Mouse (Mus musculus) embryo, embryonic 10.5 days (tissue): Measurements from ENCODE around the gene Tyro3.

Experiments used
- DNase-seq: peaks from one replicate; pipeline ENCODE4 v3.0.0-alpha.2; 2015; ENCODE audit warnings: low spot score

The Tyro3 gene

GRCm38 (mm10) chr2:119804275-119804628 is 6.7 kb downstream of the Tyro3 start:
- DNase-seq = no peak

GRCm38 (mm10) chr2:119804776-119805175 is 7.2 kb downstream of the Tyro3 start:
- DNase-seq = no peak

- DNase-seq = no peak
These were observed 8.0 kb downstream of the Tyro3 start for GRCm38 (mm10) chr2:119805536-119805935.

- no peak for DNase-seq
These were observed 10.9 kb downstream of the Tyro3 start for GRCm38 (mm10) chr2:119808438-119808837.

DNA sequence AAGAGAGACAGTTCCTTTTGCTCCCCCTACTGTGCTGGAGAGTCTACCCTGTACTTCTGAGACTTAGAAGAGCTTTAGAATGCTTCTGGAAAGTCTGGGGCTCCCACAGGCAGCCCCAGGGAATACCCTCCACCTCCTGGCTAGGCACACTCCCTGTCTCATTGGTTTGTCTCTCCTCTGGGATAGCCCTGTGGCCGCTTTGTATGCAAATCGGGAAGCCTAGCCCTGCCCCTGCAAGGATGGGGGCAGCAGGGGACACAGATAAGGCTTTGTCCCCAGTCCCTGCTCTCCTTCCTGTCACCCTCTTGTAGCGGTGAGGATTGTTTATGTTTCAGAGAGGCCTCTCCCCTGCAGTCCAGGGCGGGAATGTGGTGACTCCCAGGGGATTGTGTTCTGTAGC is 11.3 kb downstream of the Tyro3 start:
- no peak for DNase-seq

GRCm38 (mm10) chr2:119810890-119811289 is 13.4 kb downstream of the Tyro3 start:
- no peak for DNase-seq

DNA sequence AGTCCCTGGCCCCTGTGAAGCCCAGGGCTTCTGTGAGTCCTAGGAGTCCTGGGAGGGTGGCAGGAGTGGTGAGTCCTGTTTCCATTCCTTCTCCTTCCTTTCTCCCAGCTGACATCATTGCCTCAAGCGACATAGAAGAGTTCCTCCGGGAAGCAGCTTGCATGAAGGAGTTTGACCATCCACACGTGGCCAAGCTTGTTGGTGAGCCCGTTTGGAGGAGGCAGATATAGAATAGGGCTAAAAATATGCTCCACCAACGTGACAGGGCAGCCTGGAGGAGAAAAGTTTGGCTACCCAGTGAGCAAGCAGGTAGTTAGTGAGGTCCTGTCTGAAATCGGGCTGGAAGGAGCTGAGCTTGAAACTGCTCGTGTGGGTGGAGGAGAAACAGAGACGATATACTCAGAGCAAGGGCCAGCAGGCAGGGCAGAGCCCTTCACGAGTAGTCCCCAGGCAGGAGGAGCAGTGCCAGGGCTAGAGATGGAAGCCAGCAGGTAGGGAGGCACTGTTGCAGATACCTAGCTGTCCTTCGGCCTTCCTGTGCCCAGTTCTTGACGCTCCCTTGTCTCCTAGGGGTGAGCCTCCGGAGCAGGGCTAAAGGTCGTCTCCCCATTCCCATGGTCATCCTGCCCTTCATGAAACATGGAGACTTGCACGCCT is 14.1 kb downstream of the Tyro3 start:
- no peak for DNase-seq

DNA sequence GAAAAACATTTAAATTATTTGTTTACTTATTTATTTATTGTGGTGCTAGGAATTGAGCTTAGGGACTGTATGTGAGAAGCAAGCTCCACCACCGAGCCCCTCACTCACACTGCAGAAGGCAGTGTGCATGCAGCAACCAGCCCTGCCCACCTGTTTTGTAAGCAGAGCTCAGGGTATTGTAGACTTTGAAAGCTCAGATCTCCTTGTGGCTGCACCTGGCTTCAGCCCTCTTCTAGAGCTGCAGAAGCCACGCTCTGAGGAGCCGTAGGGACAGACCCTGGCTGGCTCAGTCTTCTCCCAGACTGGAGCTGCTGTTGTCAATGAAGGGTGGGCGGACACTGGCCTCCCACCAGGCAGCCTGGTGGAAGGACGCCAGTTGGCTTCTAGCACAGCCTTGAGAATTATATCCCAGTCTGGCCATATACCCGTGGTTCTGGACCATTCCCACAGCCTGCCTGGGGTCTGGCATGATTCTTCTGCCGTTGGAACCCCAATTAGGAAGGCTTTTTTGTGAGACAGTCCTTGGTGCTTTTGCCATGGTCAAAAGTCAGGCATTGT is 16.9 kb downstream of the Tyro3 start:
- no peak for DNase-seq

DNA sequence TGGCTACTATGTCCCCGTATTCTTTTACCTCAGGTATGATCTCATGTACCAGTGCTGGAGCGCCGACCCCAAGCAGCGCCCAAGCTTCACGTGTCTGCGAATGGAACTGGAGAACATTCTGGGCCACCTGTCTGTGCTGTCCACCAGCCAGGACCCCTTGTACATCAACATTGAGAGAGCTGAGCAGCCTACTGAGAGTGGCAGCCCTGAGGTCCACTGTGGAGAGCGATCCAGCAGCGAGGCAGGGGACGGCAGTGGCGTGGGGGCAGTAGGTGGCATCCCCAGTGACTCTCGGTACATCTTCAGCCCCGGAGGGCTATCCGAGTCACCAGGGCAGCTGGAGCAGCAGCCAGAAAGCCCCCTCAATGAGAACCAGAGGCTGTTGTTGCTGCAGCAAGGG is 19.1 kb downstream of the Tyro3 start:
- DNase-seq = no peak

DNA sequence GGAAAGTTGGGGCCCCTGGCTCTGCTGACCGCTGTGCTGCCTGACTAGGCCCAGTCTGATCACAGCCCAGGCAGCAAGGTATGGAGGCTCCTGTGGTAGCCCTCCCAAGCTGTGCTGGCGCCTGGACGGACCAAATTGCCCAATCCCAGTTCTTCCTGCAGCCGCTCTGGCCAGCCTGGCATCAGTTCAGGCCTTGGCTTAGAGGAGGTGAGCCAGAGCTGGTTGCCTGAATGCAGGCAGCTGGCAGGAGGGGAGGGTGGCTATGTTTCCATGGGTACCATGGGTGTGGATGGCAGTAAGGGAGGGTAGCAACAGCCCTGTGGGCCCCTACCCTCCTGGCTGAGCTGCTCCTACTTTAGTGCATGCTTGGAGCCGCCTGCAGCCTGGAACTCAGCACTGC is 19.5 kb downstream of the Tyro3 start:
- no peak for DNase-seq

DNA sequence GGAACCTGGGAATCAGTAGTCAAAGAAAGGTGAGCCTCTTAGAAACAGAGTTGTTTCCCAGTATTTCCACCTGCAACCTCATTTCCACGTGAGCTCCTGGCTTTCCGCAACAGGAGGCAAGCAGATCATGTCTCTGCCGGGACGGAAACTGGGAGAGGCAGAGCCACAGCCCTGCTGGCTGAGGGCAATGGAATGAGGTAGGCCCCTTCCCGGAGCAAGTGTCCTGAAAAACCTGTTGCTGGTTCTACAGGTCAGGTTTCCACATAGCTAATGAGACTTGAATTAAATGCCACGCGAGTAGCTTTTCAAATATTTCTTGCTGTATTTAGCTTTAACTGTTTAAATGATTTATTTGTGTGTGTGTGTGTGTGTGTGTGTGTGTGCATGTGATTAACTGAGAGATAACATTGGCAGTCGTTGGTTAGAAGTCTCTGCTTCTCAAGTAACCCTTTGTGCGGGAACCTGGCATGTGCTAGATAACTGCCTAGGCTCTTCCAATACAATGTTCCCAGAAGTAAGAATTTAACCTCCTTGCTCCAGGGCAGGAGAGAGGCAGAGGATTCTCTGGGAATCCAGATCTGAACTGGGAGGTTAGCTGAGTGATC is 21.2 kb downstream of the Tyro3 start:
- DNase-seq = no peak

DNA sequence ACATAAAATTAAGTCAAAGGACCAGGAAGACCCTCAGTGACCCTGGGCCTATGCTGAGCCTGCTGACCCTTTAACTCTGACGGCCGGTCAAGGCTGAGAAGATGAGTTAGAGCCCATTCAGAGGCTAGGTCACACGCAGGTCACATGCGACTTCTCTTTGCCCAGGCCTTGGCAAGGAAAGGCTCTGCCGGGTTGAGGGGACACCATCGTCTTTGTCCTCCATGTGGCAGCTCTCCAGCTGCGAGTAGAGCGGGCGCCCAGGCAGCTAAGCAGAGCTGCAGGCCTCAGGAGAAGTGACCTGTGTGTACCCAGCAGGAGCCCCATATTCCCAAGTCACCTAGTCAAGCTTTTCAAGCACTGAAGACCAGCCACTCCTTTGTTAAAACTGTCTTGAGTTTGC is 23.6 kb downstream of the Tyro3 start:
- no peak for DNase-seq

GRCm38 (mm10) chr2:119830579-119830978 is 33.0 kb downstream of the Tyro3 start:
- DNase-seq = no peak

- DNase-seq = no peak
These were observed 36.7 kb downstream of the Tyro3 start for GRCm38 (mm10) chr2:119834231-119834630.

- DNase-seq = no peak
These were observed 40.1 kb downstream of the Tyro3 start for GRCm38 (mm10) chr2:119837616-119838015.

DNA sequence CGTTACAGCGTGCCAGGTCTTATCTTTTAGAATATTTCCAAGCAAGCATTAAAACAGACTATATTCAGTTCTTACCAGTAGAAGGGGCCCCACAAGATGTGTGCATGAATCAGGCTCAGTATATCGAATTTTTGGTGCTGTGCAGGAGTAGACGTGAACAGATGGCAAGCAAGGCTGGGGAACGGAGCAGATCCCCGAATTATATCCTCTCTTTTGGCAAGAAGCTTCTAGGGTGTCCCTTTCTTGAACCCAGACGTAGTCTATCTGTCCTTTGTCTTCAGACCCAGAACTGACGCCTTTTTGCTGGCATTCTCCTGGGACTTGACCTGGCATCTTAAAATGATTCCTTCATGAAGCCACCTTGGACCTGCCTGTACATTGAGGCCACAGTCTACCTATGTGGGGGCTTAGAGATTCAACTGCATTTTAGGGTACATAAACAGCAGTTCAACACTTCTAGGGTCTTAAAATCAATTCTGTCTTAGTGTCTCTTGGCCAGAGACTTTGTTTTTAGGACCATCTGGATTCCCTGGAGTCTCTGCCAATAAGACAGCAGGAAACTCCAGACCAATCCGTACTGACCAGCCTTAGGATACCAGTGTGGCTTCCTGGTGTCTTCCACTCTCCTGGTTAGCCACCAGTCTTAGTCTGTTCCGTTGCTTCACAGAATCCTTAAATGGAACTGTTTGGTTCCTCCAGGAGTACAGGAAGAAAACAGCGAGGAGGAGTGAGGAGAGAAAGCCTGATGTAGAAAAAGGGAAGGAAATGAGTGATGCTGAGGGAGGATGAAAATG is 41.0 kb downstream of the Tyro3 start:
- DNase-seq = no peak

GRCm38 (mm10) chr2:119840008-119840407 is 42.5 kb downstream of the Tyro3 start:
- no peak for DNase-seq

GRCm38 (mm10) chr2:119842000-119842399 is 44.5 kb downstream of the Tyro3 start:
- DNase-seq = no peak

DNA sequence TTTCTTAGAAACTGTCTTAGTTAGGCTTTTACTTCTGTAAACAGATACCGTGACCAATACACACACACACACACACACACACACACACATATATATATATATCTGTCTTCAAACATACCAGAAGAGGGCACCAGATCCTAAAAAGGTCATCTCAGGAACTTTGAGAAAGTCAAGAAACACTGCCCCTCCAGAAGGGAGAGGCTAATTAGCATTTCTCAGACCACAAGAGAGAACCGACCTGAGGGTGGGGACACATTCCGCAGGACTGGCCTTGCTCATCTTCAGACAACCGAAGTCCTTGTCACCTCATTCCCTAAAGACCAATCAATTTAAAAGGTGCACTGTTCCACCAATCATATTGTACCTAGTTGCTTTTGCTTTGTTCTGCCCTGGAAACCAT is 46.0 kb downstream of the Tyro3 start:
- DNase-seq = no peak

- DNase-seq = no peak
These were observed 48.5 kb downstream of the Tyro3 start for GRCm38 (mm10) chr2:119845882-119846546.

DNA sequence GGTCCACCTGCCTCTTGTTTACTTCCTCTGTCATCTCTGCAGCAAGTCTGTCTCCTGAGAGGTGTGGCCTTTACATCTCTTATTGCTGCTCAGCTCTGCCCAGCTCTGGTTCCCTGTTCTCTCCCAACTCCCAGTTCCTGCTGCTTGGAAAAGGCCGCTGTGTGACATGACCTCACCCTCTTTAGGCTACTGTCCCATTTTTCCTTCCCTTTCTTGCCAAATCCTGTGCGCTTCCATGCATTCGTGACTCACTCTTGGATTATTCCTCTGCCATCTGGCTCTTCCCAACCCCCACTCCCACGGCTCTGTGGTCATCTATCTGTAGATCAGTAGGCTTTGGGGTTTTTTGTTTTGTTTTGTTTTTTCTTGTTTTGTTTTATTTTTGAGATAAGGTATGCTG is 49.4 kb downstream of the Tyro3 start:
- DNase-seq = no peak

DNA sequence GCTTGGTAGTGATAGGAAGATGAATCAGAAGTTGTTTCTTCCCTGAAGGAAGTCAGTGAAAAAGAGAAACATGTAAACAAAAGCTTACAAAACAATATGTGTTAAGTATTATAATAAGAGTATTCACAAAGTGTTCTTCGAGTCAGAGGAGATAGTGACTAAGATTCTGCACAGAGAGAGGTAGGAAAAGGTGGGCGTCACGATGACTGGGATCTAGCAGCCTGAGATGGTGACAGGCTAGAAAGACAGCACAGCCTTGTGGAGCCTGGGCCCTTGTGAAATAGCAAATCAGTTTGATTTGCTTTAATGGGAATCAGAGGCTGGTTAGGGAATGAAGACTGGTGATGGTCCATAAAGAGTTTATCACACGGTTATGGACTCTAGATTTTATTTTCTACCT is 56.3 kb downstream of the Tyro3 start:
- DNase-seq = no peak
